9 mouse cellular contexts compared by ENCODE assay signal in genomic region chr12:49391305-49392040, GRCm38 (mm10). TPM values are rescaled to one million over a fixed set of nuclear protein-coding genes. Genes with fewer than 3 reads are reported as not detected.
DNase-seq lines count a peak whose midpoint lies in the region; ATAC-seq lines count a peak whose summit lies in the region.
"Had no signal": no experiment of that assay in that cellular context is flagged by ENCODE, and none has a peak within 500 bp of the region (broad histone marks: within the 10 kb centered on the region; RNA-seq: fewer than 3 reads in every experiment).

No protein-coding gene starts in this region.

- H3K27me3 ChIP-seq in megakaryocyte, embryonic 14.5 days (replicated peaks) = peaks cover 52% of the 10 kb centered on the region
- peaks cover 64% of the 10 kb centered on the region for H3K27me3 ChIP-seq in embryonic facial prominence, embryonic 15.5 days
- H3K27me3 ChIP-seq in hindbrain, embryonic 16.5 days (replicated peaks; ENCODE audit: control insufficient read depth, insufficient read depth, low read length) = peaks cover 41% of the 10 kb centered on the region
- peaks cover 63% of the 10 kb centered on the region for H3K27me3 ChIP-seq in neural tube, embryonic 12.5 days (replicated peaks)

- H3K4me2 ChIP-seq in embryonic facial prominence, embryonic 15.5 days (replicated peaks) = peak overlapping the region; percentile 35
- peak overlapping the region; percentile 46 for H3K4me2 ChIP-seq in hindbrain, embryonic 16.5 days (ENCODE audit: low read length)
- H3K4me2 ChIP-seq in neural tube, embryonic 12.5 days (replicated peaks) = peak overlapping the region; percentile 49

- H3K4me3 ChIP-seq in megakaryocyte, embryonic 14.5 days (replicated peaks) = peak overlapping the region; percentile 38
- H3K4me3 ChIP-seq in embryonic facial prominence, embryonic 15.5 days (replicated peaks) = peak overlapping the region; percentile 21
- H3K4me3 ChIP-seq in hindbrain, embryonic 16.5 days (ENCODE audit: low read length) = peak overlapping the region; percentile 6
- H3K4me3 ChIP-seq in neural tube, embryonic 12.5 days = no peak overlapping the region; the same call in 1 of the 2 replicates

- WGBS in embryonic facial prominence, embryonic 15.5 days = under 1% methylated on average over 42 of the region's 42 CpGs
- WGBS in hindbrain, embryonic 16.5 days = under 1% methylated on average over 42 of the region's 42 CpGs
- WGBS in neural tube, embryonic 12.5 days = under 1% methylated on average over 42 of the region's 42 CpGs

- H3K9me3 ChIP-seq in megakaryocyte, embryonic 14.5 days = peaks cover 10% of the 10 kb centered on the region
- H3K9me3 ChIP-seq in embryonic facial prominence, embryonic 15.5 days (replicated peaks) = no peaks in the 10 kb centered on the region
- no peaks in the 10 kb centered on the region for H3K9me3 ChIP-seq in hindbrain, embryonic 16.5 days (ENCODE audit: control insufficient read depth, low read length)
- no peaks in the 10 kb centered on the region for H3K9me3 ChIP-seq in neural tube, embryonic 12.5 days

- intact Hi-C loops in left cerebral cortex, postnatal 36 days (cut with DNase I) = loop anchor here (2.0 to 5.0 kb wide), 3 partner anchors 13 to 721 kb away; no protein-coding TSS in a partner anchor

- peak; percentile 74 to 79 for DNase-seq in left cerebral cortex, postnatal 36 days (ENCODE audit: low spot score in 2 of 2)

- H3K9ac ChIP-seq in embryonic facial prominence, embryonic 15.5 days = no peak overlapping the region
- no peak overlapping the region for H3K9ac ChIP-seq in hindbrain, embryonic 16.5 days (ENCODE audit: low read depth, low read length)
- no peak overlapping the region for H3K9ac ChIP-seq in neural tube, embryonic 12.5 days

- H3K36me3 ChIP-seq in megakaryocyte, embryonic 14.5 days (replicated peaks; ENCODE audit: low read length) = no peaks in the 10 kb centered on the region
- no peaks in the 10 kb centered on the region for H3K36me3 ChIP-seq in embryonic facial prominence, embryonic 15.5 days
- H3K36me3 ChIP-seq in hindbrain, embryonic 16.5 days (ENCODE audit: control insufficient read depth, insufficient read depth, low read length) = no peaks in the 10 kb centered on the region
- no peaks in the 10 kb centered on the region for H3K36me3 ChIP-seq in neural tube, embryonic 12.5 days

- no peak for ATAC-seq in megakaryocyte, adult 5-6 weeks (ENCODE audit: poor library complexity, severe bottlenecking)
- peak; percentile 87 for ATAC-seq in embryonic facial prominence, embryonic 15.5 days (ENCODE audit: insufficient number of reproducible peaks, low FRiP score, low TSS enrichment, low read depth)
- peak; percentile 95 for ATAC-seq in hindbrain, embryonic 16.5 days
- peak; percentile 97 for ATAC-seq in neural tube, embryonic 12.5 days (ENCODE audit: low FRiP score, low read depth)
- no peak for ATAC-seq in activated CD4-positive, CD25-positive, alpha-beta regulatory T cell, adult 4 months
- no peak for ATAC-seq in erythroblast, adult 5-6 weeks (replicated peaks; ENCODE audit: low FRiP score, poor library complexity, severe bottlenecking)

- H3K4me1 ChIP-seq in megakaryocyte, embryonic 14.5 days = peaks cover 11% of the 10 kb centered on the region
- H3K4me1 ChIP-seq in embryonic facial prominence, embryonic 15.5 days = peaks cover 10% of the 10 kb centered on the region
- H3K4me1 ChIP-seq in hindbrain, embryonic 16.5 days (ENCODE audit: control insufficient read depth, insufficient read depth, low read depth, low read length) = no peaks in the 10 kb centered on the region
- no peaks in the 10 kb centered on the region for H3K4me1 ChIP-seq in neural tube, embryonic 12.5 days

- H3K27ac ChIP-seq in embryonic facial prominence, embryonic 15.5 days (replicated peaks) = no peak overlapping the region
- no peak overlapping the region for H3K27ac ChIP-seq in hindbrain, embryonic 16.5 days (ENCODE audit: low read depth, low read length)
- H3K27ac ChIP-seq in neural tube, embryonic 12.5 days = no peak overlapping the region
- H3K27ac ChIP-seq: macrophage had no signal

RNA-seq across cellular contexts. Expression of gene Gm43517, which starts 6.5 kb away (rescaled TPM):
- not detected in 2 replicates for polyA plus RNA-seq in megakaryocyte, embryonic 14.5 days (2012; ENCODE audit: insufficient read depth, low replicate concordance)
- not detected in 2 replicates for total RNA-seq in megakaryocyte, adult 5-6 weeks (2015)
- total RNA-seq in megakaryocyte, adult 5-6 weeks (2017) = not detected in 2 replicates
- 0.05 TPM in 1 of 2 replicates, not detected in the other for polyA plus RNA-seq in embryonic facial prominence, embryonic 15.5 days (2015; fragmentation: Nextera tagmentation; extraction: Ambion mirVana)
- 0.12 TPM in 1 of 2 replicates, not detected in the other for polyA plus RNA-seq in hindbrain, embryonic 16.5 days (2015; fragmentation: Nextera tagmentation; extraction: Ambion mirVana)
- total RNA-seq in left cerebral cortex, postnatal 36 days (2021) = 10 to 100 TPM in 1 of 2 experiments, 1 to 10 TPM in 1; 4.7 to 11.3 TPM
- not detected in 2 replicates for polyA plus RNA-seq in neural tube, embryonic 12.5 days (2016; fragmentation: Nextera tagmentation; extraction: Ambion mirVana)
- not detected for polyA plus RNA-seq in activated CD4-positive, CD25-positive, alpha-beta regulatory T cell, adult 4 months (2017; shearing (Covaris generic))
- not detected in 2 replicates for total RNA-seq in erythroblast, adult 5-6 weeks (2015; ENCODE audit: low replicate concordance)
- total RNA-seq in erythroblast, adult 5-6 weeks (2017; ENCODE audit: low replicate concordance) = not detected in 2 replicates
- polyA plus RNA-seq: macrophage had no signal

RNA-seq across cellular contexts. Expression of gene Foxg1, which starts 9.0 kb away (rescaled TPM):
- not detected in 2 replicates for polyA plus RNA-seq in megakaryocyte, embryonic 14.5 days (2012; ENCODE audit: insufficient read depth, low replicate concordance)
- not detected in 2 replicates for total RNA-seq in megakaryocyte, adult 5-6 weeks (2015)
- not detected in 2 replicates for total RNA-seq in megakaryocyte, adult 5-6 weeks (2017)
- 0.71 and 0.89 TPM in 2 replicates for polyA plus RNA-seq in embryonic facial prominence, embryonic 15.5 days (2015; fragmentation: Nextera tagmentation; extraction: Ambion mirVana)
- 1.8 TPM in 1 of 2 replicates, not detected in the other for polyA plus RNA-seq in hindbrain, embryonic 16.5 days (2015; fragmentation: Nextera tagmentation; extraction: Ambion mirVana)
- 100 to 1,000 TPM; 110 to 120 TPM for total RNA-seq in left cerebral cortex, postnatal 36 days (2021)
- not detected in 2 replicates for polyA plus RNA-seq in neural tube, embryonic 12.5 days (2016; fragmentation: Nextera tagmentation; extraction: Ambion mirVana)
- not detected for polyA plus RNA-seq in activated CD4-positive, CD25-positive, alpha-beta regulatory T cell, adult 4 months (2017; shearing (Covaris generic))
- not detected in 2 replicates for total RNA-seq in erythroblast, adult 5-6 weeks (2015; ENCODE audit: low replicate concordance)
- total RNA-seq in erythroblast, adult 5-6 weeks (2017; ENCODE audit: low replicate concordance) = not detected in 2 replicates
- polyA plus RNA-seq: macrophage had no signal

Comparison
In these comparisons a context has a peak if more than half of its experiments do, and no peak if none do; other contexts are left out.
1. ATAC-seq: peak in embryonic facial prominence, embryonic 15.5 days (single experiment), hindbrain, embryonic 16.5 days (single experiment) and neural tube, embryonic 12.5 days (single experiment); none in megakaryocyte, adult 5-6 weeks (single experiment), activated CD4-positive, CD25-positive, alpha-beta regulatory T cell, adult 4 months (single experiment) and erythroblast, adult 5-6 weeks (single experiment).
2. Peak in every context shown above with its lines, with median percentiles within 50 percentile points of each other: H3K4me2 ChIP-seq.